Mouse (Mus musculus) embryonic facial prominence, embryonic 11.5 days (tissue): ENCODE data around the gene Rai1. TPM values are rescaled to one million over a fixed set of nuclear protein-coding genes. Genes with fewer than 3 reads are reported as not detected.

Source experiments
- ATAC-seq: fragments of 200-750 bp; cut with Nextera tagmentation; replicated peaks from 2 replicates; pipeline ENCODE4 v1.8.0; 2017; ENCODE audit warnings: low read depth; ENCODE audit not compliant: insufficient number of reproducible peaks, low FRiP score, low TSS enrichment
- DNase-seq: peaks from one replicate; pipeline ENCODE4 v3.0.0-alpha.2; 2015; ENCODE audit warnings: low spot score
- H3K27ac ChIP-seq: fragments of 300-500 bp; sonication (generic); replicated peaks from 2 replicates; pipeline ENCODE4 v1.5.1; 2014; ENCODE audit warnings: mild to moderate bottlenecking, low read depth, low read length, control low read depth
- H3K27me3 ChIP-seq: fragments of 300-500 bp; sonication (generic); 2 replicates; pipeline ENCODE4 v1.6.1; 2014; ENCODE audit warnings: mild to moderate bottlenecking, low read length, moderate library complexity, mixed read lengths; ENCODE audit not compliant: control insufficient read depth, insufficient read depth
- H3K36me3 ChIP-seq: fragments of 300-500 bp; sonication (generic); replicated peaks from 2 replicates; pipeline ENCODE4 v1.6.1; 2014; ENCODE audit warnings: low read depth, mild to moderate bottlenecking, low read length, moderate library complexity, mixed read lengths; ENCODE audit not compliant: control insufficient read depth, insufficient read depth
- H3K4me1 ChIP-seq: fragments of 300-500 bp; sonication (generic); 2 replicates; pipeline ENCODE4 v1.6.1; 2014; ENCODE audit warnings: low read length, mixed read lengths; ENCODE audit not compliant: control insufficient read depth, insufficient read depth
- H3K4me2 ChIP-seq: fragments of 300-500 bp; sonication (generic); 2 replicates; pipeline ENCODE4 v1.6.1; 2014; ENCODE audit warnings: low read depth, mild to moderate bottlenecking, control low read depth, low read length, moderate library complexity
- H3K4me3 ChIP-seq: fragments of 300-500 bp; sonication (generic); 2 replicates; pipeline ENCODE4 v1.5.1; 2014; ENCODE audit warnings: low read depth, low read length, control low read depth
- H3K9ac ChIP-seq: fragments of 300-500 bp; sonication (generic); replicated peaks from 2 replicates; pipeline ENCODE4 v1.6.1; 2014; ENCODE audit warnings: mild to moderate bottlenecking, control low read depth, low read length
- H3K9me3 ChIP-seq: fragments of 300-500 bp; sonication (generic); replicated peaks from 2 replicates; pipeline ENCODE4 v1.6.1; 2016; ENCODE audit warnings: mild to moderate bottlenecking, low read length, inconsistent platforms, mixed read lengths; ENCODE audit not compliant: control insufficient read depth
- WGBS: fragments of 180-500 bp; shearing (Covaris S2); extraction: QIAGEN DNeasy Blood & Tissue Kit; methylation state at CpG from one replicate; pipeline ENCODE4 v1.1.7; 2014; 5-methylcytosine and 5-hydroxymethylcytosine counted together
- polyA plus RNA-seq: library from polyadenylated mRNA; unstranded; fragments of >200 nt; fragmentation: Nextera tagmentation; extraction: Ambion mirVana; gene quantifications from 2 replicates; pipeline ENCODE4 v1.2.1, GENCODE M21; 2014

The Rai1 gene
- polyA plus RNA-seq, 1 experiment from 2014 or later, result 21.0 TPM

DNA sequence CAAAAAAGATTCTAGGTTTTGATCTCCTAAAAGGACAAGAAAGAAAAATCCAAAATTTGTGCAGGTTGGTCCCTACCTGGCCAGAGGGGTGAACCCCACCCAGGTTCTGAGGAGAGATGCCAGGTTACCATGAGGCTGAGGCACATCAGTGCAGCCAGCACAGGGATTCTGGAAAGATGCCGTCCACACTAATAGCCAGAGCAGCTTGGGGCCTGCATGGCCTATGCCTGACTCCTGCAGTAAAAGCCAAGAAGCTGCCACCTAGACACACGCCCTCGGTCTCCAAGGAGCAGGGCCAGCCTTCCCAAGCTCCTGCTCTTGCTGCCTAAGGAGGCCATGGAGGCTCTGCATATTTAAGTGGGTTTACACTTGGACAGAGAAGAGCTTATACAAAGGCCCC lies 126.5 kb downstream of the Rai1 start:
- DNase-seq (no peak), ATAC-seq (no peak)
- H3K9me3 ChIP-seq, result no peaks in the 10 kb centered on the region
- 80% methylated on average over 3 of the region's 3 CpGs for WGBS
- no peak overlapping the region for H3K4me2 ChIP-seq
- no peaks in the 10 kb centered on the region for H3K36me3 ChIP-seq
- H3K27ac ChIP-seq, result no peak overlapping the region
- H3K4me3 ChIP-seq, result no peak overlapping the region
- H3K4me1 ChIP-seq, result no peaks in the 10 kb centered on the region
- H3K9ac ChIP-seq, result no peak overlapping the region
- no peaks in the 10 kb centered on the region for H3K27me3 ChIP-seq

- DNase-seq (no peak), ATAC-seq (no peak)
- Histone ChIP-seq H3K9me3 (no peaks in the 10 kb centered on the region), H3K36me3 (no peaks in the 10 kb centered on the region), H3K4me1 (no peaks in the 10 kb centered on the region), H3K27me3 (no peaks in the 10 kb centered on the region), H3K4me2 (no peak overlapping the region), H3K27ac (no peak overlapping the region), H3K9ac (no peak overlapping the region), H3K4me3 (no peak overlapping the region)
- WGBS, result 41% methylated on average over 4 of the region's 4 CpGs
Measured at GRCm38 (mm10) chr11:60231951-60232350, 127.1 kb downstream of the Rai1 start.

GRCm38 (mm10) chr11:60232441-60233058 lies 127.7 kb downstream of the Rai1 start:
- Histone ChIP-seq H3K9ac (no peak overlapping the region), H3K27ac (no peak overlapping the region), H3K36me3 (no peaks in the 10 kb centered on the region), H3K27me3 (no peaks in the 10 kb centered on the region), H3K4me3 (no peak overlapping the region), H3K4me1 (no peaks in the 10 kb centered on the region), H3K4me2 (no peak overlapping the region), H3K9me3 (no peaks in the 10 kb centered on the region)
- 73% methylated on average over 14 of the region's 14 CpGs for WGBS
- DNase-seq (no peak), ATAC-seq (no peak)

DNA sequence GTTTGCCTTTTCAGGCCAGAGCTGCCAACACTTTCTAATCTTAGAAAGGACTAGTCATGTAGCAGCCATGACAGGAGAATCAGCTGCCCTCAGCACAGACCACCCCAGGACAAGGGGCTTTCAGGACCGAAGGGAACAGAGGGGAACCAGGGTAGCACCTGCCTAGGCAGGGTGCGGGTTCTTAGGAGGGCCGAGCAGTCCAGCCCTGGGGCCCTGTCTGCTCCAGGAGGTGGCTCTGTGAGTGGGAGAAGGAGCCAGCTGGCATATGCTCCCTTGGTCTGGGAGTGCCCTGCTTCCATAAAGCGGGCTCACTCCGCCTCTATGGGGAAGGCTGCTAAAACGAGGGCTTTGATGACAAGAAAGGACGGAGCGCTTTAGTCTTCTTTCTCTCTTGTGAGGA lies 128.4 kb downstream of the Rai1 start:
- Histone ChIP-seq H3K36me3 (no peaks in the 10 kb centered on the region), H3K9ac (no peak overlapping the region), H3K4me2 (no peak overlapping the region), H3K9me3 (no peaks in the 10 kb centered on the region), H3K4me1 (no peaks in the 10 kb centered on the region), H3K27me3 (no peaks in the 10 kb centered on the region), H3K27ac (no peak overlapping the region), H3K4me3 (no peak overlapping the region)
- WGBS, result 73% methylated on average over 8 of the region's 8 CpGs
- DNase-seq (no peak), ATAC-seq (no peak)

DNA sequence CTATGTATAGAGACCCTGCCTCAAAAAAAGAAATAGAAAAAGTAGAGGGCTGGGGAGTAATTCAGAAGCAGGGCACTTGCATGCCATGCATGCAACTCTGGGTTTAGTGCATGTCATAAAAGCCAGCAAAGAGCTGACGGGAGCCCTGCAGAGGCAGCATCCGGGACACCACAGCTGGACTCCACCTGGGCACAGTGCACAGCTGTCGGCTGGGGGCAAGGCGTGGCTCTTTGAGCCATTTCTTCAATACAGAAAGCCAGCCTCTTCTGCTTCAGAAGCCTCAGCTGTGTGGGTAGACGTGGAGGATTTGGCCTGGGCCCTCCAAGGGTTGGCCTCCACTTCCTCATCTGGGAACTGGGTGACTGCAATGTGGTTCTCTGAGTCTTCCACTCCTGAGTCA lies 130.5 kb downstream of the Rai1 start:
- no peaks in the 10 kb centered on the region for H3K4me1 ChIP-seq
- DNase-seq (no peak), ATAC-seq (no peak)
- H3K4me3 ChIP-seq, result no peak overlapping the region
- H3K9me3 ChIP-seq, result no peaks in the 10 kb centered on the region
- H3K27me3 ChIP-seq, result no peaks in the 10 kb centered on the region
- no peak overlapping the region for H3K9ac ChIP-seq
- H3K27ac ChIP-seq, result no peak overlapping the region
- no peak overlapping the region for H3K4me2 ChIP-seq
- H3K36me3 ChIP-seq, result no peaks in the 10 kb centered on the region
- 76% methylated on average over 5 of the region's 5 CpGs for WGBS

DNA sequence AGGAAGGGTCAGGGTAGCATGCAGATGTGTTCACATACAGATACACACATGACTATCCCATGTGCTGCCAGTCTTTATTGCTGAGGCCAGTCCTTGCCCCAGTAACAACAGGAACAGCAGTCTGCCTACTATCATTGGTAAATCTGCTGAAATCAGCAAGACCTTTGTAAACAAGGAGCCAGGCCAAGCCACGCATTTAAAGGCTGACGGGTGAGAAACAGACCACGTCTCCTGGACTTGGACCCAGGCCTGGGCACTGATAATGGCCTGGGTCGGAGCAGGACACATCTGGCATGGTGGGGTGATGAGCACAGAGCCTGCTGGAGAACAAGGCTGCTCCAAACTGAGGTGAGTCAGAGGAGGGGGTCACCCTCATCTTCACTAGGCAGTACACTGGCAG lies 135.7 kb downstream of the Rai1 start:
- Histone ChIP-seq H3K36me3 (no peaks in the 10 kb centered on the region), H3K27me3 (no peaks in the 10 kb centered on the region), H3K27ac (no peak overlapping the region), H3K9me3 (no peaks in the 10 kb centered on the region), H3K4me3 (no peak overlapping the region), H3K9ac (no peak overlapping the region), H3K4me2 (no peak overlapping the region), H3K4me1 (no peaks in the 10 kb centered on the region)
- 88% methylated on average over 4 of the region's 4 CpGs for WGBS
- DNase-seq, result no peak
- no peak for ATAC-seq

GRCm38 (mm10) chr11:60244503-60245143 lies 139.8 kb downstream of the Rai1 start:
- DNase-seq, result no peak
- no peak overlapping the region for H3K9ac ChIP-seq
- no peaks in the 10 kb centered on the region for H3K27me3 ChIP-seq
- no peaks in the 10 kb centered on the region for H3K9me3 ChIP-seq
- WGBS, result 79% methylated on average over 9 of the region's 11 CpGs
- ATAC-seq, result no peak
- H3K4me1 ChIP-seq, result no peaks in the 10 kb centered on the region
- H3K27ac ChIP-seq, result no peak overlapping the region
- no peak overlapping the region for H3K4me2 ChIP-seq
- no peaks in the 10 kb centered on the region for H3K36me3 ChIP-seq
- H3K4me3 ChIP-seq, result no peak overlapping the region

GRCm38 (mm10) chr11:60246077-60246476 lies 141.3 kb downstream of the Rai1 start:
- Histone ChIP-seq H3K4me2 (no peak overlapping the region), H3K9me3 (no peaks in the 10 kb centered on the region), H3K27me3 (no peaks in the 10 kb centered on the region), H3K27ac (no peak overlapping the region), H3K4me3 (no peak overlapping the region), H3K36me3 (no peaks in the 10 kb centered on the region), H3K4me1 (no peaks in the 10 kb centered on the region), H3K9ac (no peak overlapping the region)
- DNase-seq (no peak), ATAC-seq (no peak)
